Mouse (Mus musculus) hindbrain, postnatal 0 days (tissue): ENCODE measurements around the gene Sprn. TPM values are rescaled to one million over a fixed set of nuclear protein-coding genes. Genes with fewer than 3 reads are reported as not detected.

ENCODE experiments used
- ATAC-seq: fragments of 200-750 bp; cut with Nextera tagmentation; 2 replicates; pipeline ENCODE4 v1.8.0; 2017; ENCODE audit warnings: mild to moderate bottlenecking, moderate TSS enrichment, moderate library complexity
- DNase-seq: peaks from one replicate; pipeline ENCODE4 v3.0.0-alpha.2; 2015; ENCODE audit warnings: low spot score
- H3K27ac ChIP-seq: fragments of 300-500 bp; sonication (generic); 2 replicates; pipeline ENCODE4 v1.5.1; 2014; ENCODE audit warnings: mild to moderate bottlenecking
- H3K27me3 ChIP-seq: fragments of 300-500 bp; sonication (generic); 2 replicates; pipeline ENCODE4 v1.6.1; 2014; ENCODE audit warnings: low read length, mixed read lengths; ENCODE audit not compliant: insufficient read depth
- H3K36me3 ChIP-seq: fragments of 300-500 bp; sonication (generic); 2 replicates; pipeline ENCODE4 v1.6.1; 2014; ENCODE audit warnings: low read length, mixed read lengths; ENCODE audit not compliant: insufficient read depth
- H3K4me1 ChIP-seq: fragments of 300-500 bp; sonication (generic); 2 replicates; pipeline ENCODE4 v1.6.1; 2014; ENCODE audit warnings: antibody characterized with exemption, low read length, mixed read lengths; ENCODE audit not compliant: insufficient read depth
- H3K4me2 ChIP-seq: fragments of 300-500 bp; sonication (generic); 2 replicates; pipeline ENCODE4 v1.6.1; 2014; ENCODE audit warnings: low read depth, mild to moderate bottlenecking, low read length, moderate library complexity, mixed read lengths
- H3K4me3 ChIP-seq: fragments of 300-500 bp; sonication (generic); 2 replicates; pipeline ENCODE4 v1.5.1; 2014; ENCODE audit warnings: low read length
- H3K9ac ChIP-seq: fragments of 300-500 bp; sonication (generic); replicated peaks from 2 replicates; pipeline ENCODE4 v1.6.1; 2014; ENCODE audit warnings: mild to moderate bottlenecking, low read length, moderate library complexity, mixed read lengths
- H3K9me3 ChIP-seq: fragments of 300-500 bp; sonication (generic); 2 replicates; pipeline ENCODE4 v1.6.1; 2016; ENCODE audit warnings: low read length, mixed read lengths
- CTCF ChIP-seq: IDR thresholded peaks from 2 replicates; pipeline ENCODE4 v1.5.1; 2016; ENCODE audit warnings: antibody characterized with exemption, control low read depth, low read depth
- WGBS: fragments of 180-500 bp; shearing (Covaris S2); extraction: QIAGEN DNeasy Blood & Tissue Kit; methylation state at CpG from one replicate; pipeline ENCODE4 v1.1.7; 2014; 5-methylcytosine and 5-hydroxymethylcytosine counted together
- polyA plus RNA-seq: library from polyadenylated mRNA; unstranded; fragments of >200 nt; fragmentation: Nextera tagmentation; extraction: Ambion mirVana; gene quantifications from 2 replicates; pipeline ENCODE4 v1.2.1, GENCODE M21; 2015
- total RNA-seq: library from RNA; depleted of rRNA; stranded (reverse); fragments of >200 nt; gene quantifications from 2 replicates; pipeline ENCODE4 v1.2.3, GENCODE M21; 2014

Gene Sprn
- total and polyA plus RNA-seq, 2 experiments from 2014 or later, result 29.9 to 64.7 TPM

- WGBS, result 90% methylated on average over 2 of the region's 2 CpGs
- DNase-seq, result no peak
- Histone ChIP-seq H3K27ac (no peak overlapping the region), H3K9ac (no peak overlapping the region), H3K27me3 (no peaks in the 10 kb centered on the region), H3K4me3 (no peak overlapping the region), H3K4me2 (no peak overlapping the region), H3K4me1 (no peaks in the 10 kb centered on the region), H3K36me3 (no peaks in the 10 kb centered on the region), H3K9me3 (no peaks in the 10 kb centered on the region)
- ATAC-seq, result no peak
- no peak for TF ChIP-seq CTCF
Measured at GRCm38 (mm10) chr7:140127911-140128310, 26.8 kb downstream of the Sprn start.

- 86% methylated on average over 3 of the region's 3 CpGs for whole genome bisulfite sequencing
- Histone ChIP-seq H3K9me3 (no peaks in the 10 kb centered on the region), H3K4me2 (no peak overlapping the region), H3K9ac (no peak overlapping the region), H3K4me3 (no peak overlapping the region), H3K36me3 (no peaks in the 10 kb centered on the region), H3K27ac (no peak overlapping the region), H3K27me3 (no peaks in the 10 kb centered on the region), H3K4me1 (no peaks in the 10 kb centered on the region)
- no peak for DNase-seq
- no peak for TF ChIP-seq CTCF
- ATAC-seq, result no peak
Measured at GRCm38 (mm10) chr7:140126934-140127333, 27.7 kb downstream of the Sprn start.

GRCm38 (mm10) chr7:140126022-140126350 is 28.7 kb downstream of the Sprn start:
- WGBS, result 11% methylated on average over 5 of the region's 5 CpGs
- Histone ChIP-seq H3K9me3 (no peaks in the 10 kb centered on the region), H3K27me3 (no peaks in the 10 kb centered on the region), H3K27ac (no peak overlapping the region), H3K4me3 (peak overlapping the region; percentile 70), H3K9ac (peak overlapping the region; percentile 73), H3K4me1 (no peaks in the 10 kb centered on the region), H3K4me2 (peak overlapping the region; percentile 60), H3K36me3 (no peaks in the 10 kb centered on the region)
- ATAC-seq, result no peak; the same call in 1 of the 2 replicates
- no peak for DNase-seq
- no peak for TF ChIP-seq CTCF

- H3K9me3 ChIP-seq, result no peaks in the 10 kb centered on the region
- TF ChIP-seq CTCF, result no peak
- H3K27me3 ChIP-seq, result no peaks in the 10 kb centered on the region
- no peaks in the 10 kb centered on the region for H3K4me1 ChIP-seq
- H3K9ac ChIP-seq, result peak overlapping the region; percentile 73
- H3K27ac ChIP-seq, result peak overlapping the region; percentile 51; the same call in 1 of the 2 replicates
- DNase-seq (peak; percentile 91), ATAC-seq (peak; percentile 98)
- 2% methylated on average over 40 of the region's 40 CpGs for WGBS
- peak overlapping the region; percentile 60 for H3K4me2 ChIP-seq
- peak overlapping the region; percentile 70 for H3K4me3 ChIP-seq
- H3K36me3 ChIP-seq, result no peaks in the 10 kb centered on the region
Measured at GRCm38 (mm10) chr7:140125278-140126021, 29.2 kb downstream of the Sprn start.

GRCm38 (mm10) chr7:140124382-140124781 is 30.3 kb downstream of the Sprn start:
- WGBS, result 85% methylated on average over 1 of the region's 1 CpGs
- DNase-seq, result no peak
- no peaks in the 10 kb centered on the region for H3K36me3 ChIP-seq
- no peaks in the 10 kb centered on the region for H3K9me3 ChIP-seq
- no peak for TF ChIP-seq CTCF
- no peak overlapping the region for H3K9ac ChIP-seq
- no peak for ATAC-seq
- H3K4me2 ChIP-seq, result no peak overlapping the region
- no peaks in the 10 kb centered on the region for H3K27me3 ChIP-seq
- no peaks in the 10 kb centered on the region for H3K4me1 ChIP-seq
- no peak overlapping the region for H3K4me3 ChIP-seq
- H3K27ac ChIP-seq, result no peak overlapping the region

GRCm38 (mm10) chr7:140122765-140123164 is 31.9 kb downstream of the Sprn start:
- Histone ChIP-seq H3K27ac (no peak overlapping the region), H3K9me3 (no peaks in the 10 kb centered on the region), H3K9ac (no peak overlapping the region), H3K4me2 (no peak overlapping the region), H3K4me1 (no peaks in the 10 kb centered on the region), H3K36me3 (no peaks in the 10 kb centered on the region), H3K27me3 (no peaks in the 10 kb centered on the region), H3K4me3 (no peak overlapping the region)
- WGBS, result 38% methylated on average over 4 of the region's 4 CpGs
- DNase-seq (no peak), ATAC-seq (no peak)
- TF ChIP-seq CTCF, result no peak

GRCm38 (mm10) chr7:140121338-140121910 is 33.3 kb downstream of the Sprn start:
- ATAC-seq (no peak), DNase-seq (no peak)
- H3K9me3 ChIP-seq, result no peaks in the 10 kb centered on the region
- peaks cover 4% of the 10 kb centered on the region; the same call in 1 of the 2 replicates for H3K4me1 ChIP-seq
- WGBS, result 69% methylated on average over 12 of the region's 13 CpGs
- H3K9ac ChIP-seq, result no peak overlapping the region
- no peak overlapping the region for H3K4me2 ChIP-seq
- no peaks in the 10 kb centered on the region for H3K27me3 ChIP-seq
- no peak for TF ChIP-seq CTCF
- H3K27ac ChIP-seq, result no peak overlapping the region
- H3K36me3 ChIP-seq, result no peaks in the 10 kb centered on the region
- H3K4me3 ChIP-seq, result no peak overlapping the region
